Mouse (Mus musculus) mature B cell (primary cell): Measurements from ENCODE around the gene Fn3k.

Experiments
- in situ Hi-C: fragments of 300-500 bp; cut with MboI; formaldehyde crosslinking; loops from 2 replicates; pipeline ENCODE4 v1.14.3; 2019

Gene Fn3k

GRCm38 (mm10) chr11:121451753-121452635 lies 17.3 kb downstream of the Fn3k start, which contains the start of gene Tbcd:
Tbcd (plus strand) TSS chr11:121451949.
- in situ Hi-C loops: no loop called here

- in situ Hi-C loops: no loop called here
These were observed 23.2 kb downstream of the Fn3k start for GRCm38 (mm10) chr11:121457874-121458273.

- in situ Hi-C loops: no loop called here
These were observed 32.7 kb downstream of the Fn3k start for GRCm38 (mm10) chr11:121467408-121467807.

GRCm38 (mm10) chr11:121474831-121475230 lies 40.1 kb downstream of the Fn3k start:
- in situ Hi-C loops: no loop called here

- in situ Hi-C loops: no loop called here
These were observed 41.1 kb downstream of the Fn3k start for GRCm38 (mm10) chr11:121475699-121476415.

GRCm38 (mm10) chr11:121479476-121480203 lies 44.9 kb downstream of the Fn3k start:
- in situ Hi-C loops: no loop called here

GRCm38 (mm10) chr11:121481129-121481528 lies 46.4 kb downstream of the Fn3k start:
- in situ Hi-C loops: no loop called here

- in situ Hi-C loops: no loop called here
These were observed 51.2 kb downstream of the Fn3k start for GRCm38 (mm10) chr11:121485882-121486281.

GRCm38 (mm10) chr11:121490651-121491050 lies 55.9 kb downstream of the Fn3k start:
- in situ Hi-C loops: no loop called here
